Mouse (Mus musculus): Measurements from ENCODE around the gene Ada. TPM values are rescaled to one million over a fixed set of nuclear protein-coding genes. Genes with fewer than 3 reads are reported as not detected.

The Ada gene
- polyA plus RNA-seq, 2 experiments: 8.1 to 9.5 TPM

DNA sequence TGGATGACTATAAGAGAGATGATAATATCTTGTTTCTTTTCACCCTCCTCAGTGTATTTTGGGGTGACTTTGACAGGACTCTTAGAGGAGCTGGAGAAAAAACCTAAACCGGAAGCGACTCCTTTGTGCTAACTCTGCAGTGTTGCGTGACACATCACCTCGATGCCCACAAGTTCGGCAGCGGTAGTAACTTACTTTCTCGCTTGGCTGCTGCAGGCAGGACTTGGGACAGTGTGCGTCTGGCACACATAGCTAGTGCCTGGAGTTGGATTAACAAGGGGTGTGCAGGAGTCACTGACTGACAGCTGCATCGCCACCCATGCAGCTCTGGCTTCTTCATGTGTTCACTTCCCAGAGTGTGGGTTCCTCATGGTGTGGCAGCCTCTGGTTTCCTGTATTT lies 40.0 kb downstream of the Ada start:
- H3K4me3 ChIP-seq (replicated peaks; ENCODE audit: low read length): no peak overlapping the region
- no peaks in the 10 kb centered on the region for H3K27me3 ChIP-seq (ENCODE audit: control insufficient read depth, insufficient read depth, low read length)
- DNase-seq (ENCODE audit: low spot score) (no peak), ATAC-seq (ENCODE audit: low FRiP score, low read depth) (no peak)
- H3K4me1 ChIP-seq (ENCODE audit: control insufficient read depth, insufficient read depth, low read length): peaks cover 6% of the 10 kb centered on the region
- no peaks in the 10 kb centered on the region for H3K9me3 ChIP-seq (ENCODE audit: control insufficient read depth, low read length)
- H3K36me3 ChIP-seq (ENCODE audit: control insufficient read depth, insufficient read depth, low read length): no peaks in the 10 kb centered on the region
- WGBS: 90% methylated on average over 9 of the region's 9 CpGs
- H3K27ac ChIP-seq (replicated peaks; ENCODE audit: low read depth, low read length): no peak overlapping the region
- H3K4me2 ChIP-seq (replicated peaks; ENCODE audit: low read depth, low read length, severe bottlenecking): no peak overlapping the region
- no peak for TF ChIP-seq POLR2A (IDR thresholded peaks at IDR 0.05; ENCODE audit: borderline replicate concordance, extremely low read depth, insufficient read depth, insufficient read length)
- no peak overlapping the region for H3K9ac ChIP-seq (ENCODE audit: low read depth, low read length, severe bottlenecking)

DNA sequence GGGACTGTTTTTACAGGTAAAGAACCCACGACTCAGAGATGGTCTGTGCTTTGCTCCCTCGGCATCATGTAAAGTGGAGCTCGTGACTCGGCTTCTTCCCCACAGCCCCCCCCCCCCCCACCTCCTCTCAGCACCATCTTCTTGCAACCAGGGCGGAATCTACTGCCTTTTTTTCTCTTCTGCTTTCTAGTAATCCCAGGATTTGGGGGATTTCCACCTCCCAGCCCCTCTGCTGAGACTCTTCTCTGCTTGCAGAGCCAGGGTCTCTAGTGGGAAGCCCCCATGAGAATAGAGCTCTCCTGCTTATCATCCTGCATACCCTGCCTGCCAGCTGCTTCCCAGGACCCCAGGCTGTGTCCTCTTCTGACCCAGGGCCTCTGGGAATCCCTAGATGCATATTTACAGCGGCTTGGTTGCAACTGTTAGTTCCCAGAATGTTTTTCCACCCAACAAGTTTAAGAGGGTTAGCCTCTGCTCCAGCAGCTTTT lies 41.2 kb downstream of the Ada start:
- 80% methylated on average over 6 of the region's 6 CpGs for WGBS
- Histone ChIP-seq H3K4me3 (replicated peaks; ENCODE audit: low read length) (no peak overlapping the region), H3K36me3 (ENCODE audit: control insufficient read depth, insufficient read depth, low read length) (0 out of 2 replicates have a peak, but pooled peaks cover 3% of the 10 kb centered on the region), H3K27me3 (ENCODE audit: control insufficient read depth, insufficient read depth, low read length) (no peaks in the 10 kb centered on the region), H3K4me1 (ENCODE audit: control insufficient read depth, insufficient read depth, low read length) (peaks cover 6% of the 10 kb centered on the region), H3K27ac (replicated peaks; ENCODE audit: low read depth, low read length) (no peak overlapping the region), H3K9me3 (ENCODE audit: control insufficient read depth, low read length) (no peaks in the 10 kb centered on the region), H3K4me2 (replicated peaks; ENCODE audit: low read depth, low read length, severe bottlenecking) (no peak overlapping the region), H3K9ac (ENCODE audit: low read depth, low read length, severe bottlenecking) (no peak overlapping the region)
- no peak for ATAC-seq (ENCODE audit: low FRiP score, low read depth)
- no peak for DNase-seq (ENCODE audit: low spot score)
- TF ChIP-seq POLR2A (IDR thresholded peaks at IDR 0.05; ENCODE audit: borderline replicate concordance, extremely low read depth, insufficient read depth, insufficient read length): no peak

DNA sequence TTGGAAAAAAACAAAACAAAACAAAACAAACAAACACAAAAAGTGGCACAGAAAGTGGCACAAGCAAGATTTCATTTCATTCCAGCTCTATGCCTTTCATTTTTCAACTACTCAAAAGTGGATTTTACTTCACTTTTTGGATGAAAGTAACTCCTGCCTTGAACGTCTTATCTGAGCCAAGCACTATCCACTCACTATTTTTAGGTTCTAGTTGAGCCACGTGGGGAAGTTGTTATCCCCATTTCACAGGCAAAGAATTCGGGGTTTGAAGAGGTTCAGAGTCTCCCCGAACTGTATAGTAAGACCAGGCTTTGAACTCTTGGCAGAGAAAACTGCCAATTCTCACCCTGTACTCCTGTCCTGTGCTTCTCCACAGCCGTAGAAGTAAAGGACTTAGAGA lies 41.7 kb downstream of the Ada start:
- 89% methylated on average over 5 of the region's 5 CpGs for WGBS
- no peak for ATAC-seq (ENCODE audit: low FRiP score, low read depth)
- Histone ChIP-seq H3K4me1 (ENCODE audit: control insufficient read depth, insufficient read depth, low read length) (peaks cover 6% of the 10 kb centered on the region), H3K4me3 (replicated peaks; ENCODE audit: low read length) (no peak overlapping the region), H3K9ac (ENCODE audit: low read depth, low read length, severe bottlenecking) (no peak overlapping the region), H3K9me3 (ENCODE audit: control insufficient read depth, low read length) (no peaks in the 10 kb centered on the region), H3K27ac (replicated peaks; ENCODE audit: low read depth, low read length) (no peak overlapping the region), H3K4me2 (replicated peaks; ENCODE audit: low read depth, low read length, severe bottlenecking) (no peak overlapping the region), H3K27me3 (ENCODE audit: control insufficient read depth, insufficient read depth, low read length) (no peaks in the 10 kb centered on the region), H3K36me3 (ENCODE audit: control insufficient read depth, insufficient read depth, low read length) (0 out of 2 replicates have a peak, but pooled peaks cover 4% of the 10 kb centered on the region)
- TF ChIP-seq POLR2A (IDR thresholded peaks at IDR 0.05; ENCODE audit: borderline replicate concordance, extremely low read depth, insufficient read depth, insufficient read length): no peak
- DNase-seq (ENCODE audit: low spot score): no peak

DNA sequence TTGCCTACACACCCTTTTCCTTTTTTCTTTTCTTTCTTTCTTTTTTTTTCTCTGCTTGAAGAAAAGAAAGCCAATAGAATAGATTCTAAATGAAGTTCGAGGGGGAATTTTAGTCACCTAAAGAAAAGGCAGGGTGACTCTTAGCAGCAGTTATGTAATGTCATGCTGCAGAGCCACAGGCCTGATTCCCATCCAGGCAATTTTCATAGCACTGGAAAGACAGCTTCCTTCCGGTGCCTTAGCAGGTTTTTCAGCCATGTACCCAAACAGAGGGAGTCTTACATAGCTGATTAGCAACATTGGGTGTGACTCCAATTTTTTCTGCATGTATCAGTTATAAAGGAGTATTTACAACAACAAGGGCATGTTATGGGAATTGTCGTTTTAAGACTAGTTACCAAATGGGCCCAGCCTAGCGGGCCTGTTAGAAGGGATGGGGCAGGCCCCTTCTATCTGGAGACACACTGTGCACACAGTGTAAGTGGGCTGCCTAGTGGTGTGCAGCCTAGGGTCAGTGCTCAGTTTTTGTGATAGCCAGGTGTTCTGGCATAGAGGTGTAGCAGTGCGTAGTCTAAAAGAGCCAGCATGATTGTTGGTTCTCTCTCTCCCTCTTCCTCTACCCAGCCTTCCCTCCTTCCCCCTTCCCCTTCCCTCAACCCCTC lies 46.3 kb downstream of the Ada start:
- peaks cover 7% of the 10 kb centered on the region; the same call in 1 of the 2 replicates for H3K4me1 ChIP-seq (ENCODE audit: control insufficient read depth, insufficient read depth, low read length)
- H3K4me2 ChIP-seq (replicated peaks; ENCODE audit: low read depth, low read length, severe bottlenecking): no peak overlapping the region
- 0 out of 2 replicates have a peak, but pooled peaks cover 4% of the 10 kb centered on the region for H3K36me3 ChIP-seq (ENCODE audit: control insufficient read depth, insufficient read depth, low read length)
- H3K4me3 ChIP-seq (replicated peaks; ENCODE audit: low read length): no peak overlapping the region
- DNase-seq (ENCODE audit: low spot score) (no peak), ATAC-seq (ENCODE audit: low FRiP score, low read depth) (no peak)
- H3K9me3 ChIP-seq (ENCODE audit: control insufficient read depth, low read length): no peaks in the 10 kb centered on the region
- no peak overlapping the region for H3K9ac ChIP-seq (ENCODE audit: low read depth, low read length, severe bottlenecking)
- no peaks in the 10 kb centered on the region for H3K27me3 ChIP-seq (ENCODE audit: control insufficient read depth, insufficient read depth, low read length)
- TF ChIP-seq POLR2A (IDR thresholded peaks at IDR 0.05; ENCODE audit: borderline replicate concordance, extremely low read depth, insufficient read depth, insufficient read length): no peak
- no peak overlapping the region for H3K27ac ChIP-seq (replicated peaks; ENCODE audit: low read depth, low read length)
- 78% methylated on average over 5 of the region's 5 CpGs for WGBS

DNA sequence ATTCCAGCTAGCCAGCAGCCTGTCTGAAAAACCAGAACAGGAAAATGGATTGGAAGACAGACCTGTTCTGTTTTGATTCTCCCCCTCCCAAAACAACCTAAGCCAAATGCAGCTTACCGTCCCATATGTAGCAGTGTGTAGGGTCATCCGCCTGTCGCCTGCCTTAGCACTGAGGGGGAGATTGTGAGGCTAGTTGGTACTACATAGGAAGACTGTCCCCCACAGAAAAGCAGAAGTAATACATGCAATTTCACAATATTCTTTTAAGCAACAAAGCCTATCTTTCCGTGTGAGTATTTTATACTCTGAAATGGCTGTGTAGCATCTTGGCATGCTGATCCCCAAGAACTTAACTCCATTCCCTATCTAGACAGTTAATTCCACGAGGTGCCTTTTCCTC lies 47.1 kb downstream of the Ada start:
- WGBS: 71% methylated on average over 5 of the region's 5 CpGs
- Histone ChIP-seq H3K36me3 (ENCODE audit: control insufficient read depth, insufficient read depth, low read length) (0 out of 2 replicates have a peak, but pooled peaks cover 4% of the 10 kb centered on the region), H3K27me3 (ENCODE audit: control insufficient read depth, insufficient read depth, low read length) (no peaks in the 10 kb centered on the region), H3K9ac (ENCODE audit: low read depth, low read length, severe bottlenecking) (0 out of 2 replicates have a peak overlapping the region, but pooled peaks have one; percentile 5), H3K4me3 (replicated peaks; ENCODE audit: low read length) (no peak overlapping the region), H3K9me3 (ENCODE audit: control insufficient read depth, low read length) (no peaks in the 10 kb centered on the region), H3K4me1 (ENCODE audit: control insufficient read depth, insufficient read depth, low read length) (peaks cover 12% of the 10 kb centered on the region; the same call in 1 of the 2 replicates), H3K4me2 (replicated peaks; ENCODE audit: low read depth, low read length, severe bottlenecking) (no peak overlapping the region), H3K27ac (replicated peaks; ENCODE audit: low read depth, low read length) (no peak overlapping the region)
- ATAC-seq (ENCODE audit: low FRiP score, low read depth) (no peak), DNase-seq (ENCODE audit: low spot score) (no peak)
- TF ChIP-seq POLR2A (IDR thresholded peaks at IDR 0.05; ENCODE audit: borderline replicate concordance, extremely low read depth, insufficient read depth, insufficient read length): no peak
